Mouse (Mus musculus) embryonic facial prominence, embryonic 13.5 days (tissue): ENCODE results near the gene Stxbp6. TPM values are rescaled to one million over a fixed set of nuclear protein-coding genes. Genes with fewer than 3 reads are reported as not detected.

Experiments used
- ATAC-seq: fragments of 200-750 bp; cut with Nextera tagmentation; 2 replicates; pipeline ENCODE4 v1.8.0; 2017; ENCODE audit warnings: low read depth; ENCODE audit not compliant: insufficient number of reproducible peaks, insufficient read depth, low FRiP score, low TSS enrichment
- H3K27ac ChIP-seq: fragments of 300-500 bp; sonication (generic); 2 replicates; pipeline ENCODE4 v1.5.1; 2015; ENCODE audit warnings: moderate library complexity, mild to moderate bottlenecking, inconsistent platforms
- H3K27me3 ChIP-seq: fragments of 300-500 bp; sonication (generic); 2 replicates; pipeline ENCODE4 v1.6.1; 2015; ENCODE audit warnings: mild to moderate bottlenecking, inconsistent platforms
- H3K36me3 ChIP-seq: fragments of 300-500 bp; sonication (generic); 2 replicates; pipeline ENCODE4 v1.6.1; 2015; ENCODE audit warnings: mild to moderate bottlenecking, inconsistent platforms
- H3K4me1 ChIP-seq: fragments of 300-500 bp; sonication (generic); 2 replicates; pipeline ENCODE4 v1.6.1; 2015; ENCODE audit warnings: inconsistent platforms
- H3K4me2 ChIP-seq: fragments of 300-500 bp; sonication (generic); 2 replicates; pipeline ENCODE4 v1.6.1; 2015; ENCODE audit warnings: moderate library complexity, mild to moderate bottlenecking, inconsistent platforms
- H3K4me3 ChIP-seq: fragments of 300-500 bp; sonication (generic); 2 replicates; pipeline ENCODE4 v1.5.1; 2015; ENCODE audit warnings: mild to moderate bottlenecking, inconsistent platforms
- H3K9ac ChIP-seq: fragments of 300-500 bp; sonication (generic); 2 replicates; pipeline ENCODE4 v1.6.1; 2015; ENCODE audit warnings: mild to moderate bottlenecking, inconsistent platforms
- H3K9me3 ChIP-seq: fragments of 300-500 bp; sonication (generic); 2 replicates; pipeline ENCODE4 v1.6.1; 2016; ENCODE audit warnings: inconsistent platforms
- WGBS: fragments of 180-500 bp; shearing (Covaris S2); methylation state at CpG from one replicate; pipeline ENCODE4 v1.1.7; 2015; ENCODE audit warnings: mixed read lengths; 5-methylcytosine and 5-hydroxymethylcytosine counted together
- polyA plus RNA-seq: library from polyadenylated mRNA; unstranded; fragments of >200 nt; fragmentation: Nextera tagmentation; extraction: Ambion mirVana; gene quantifications from 2 replicates; pipeline ENCODE4 v1.2.1, GENCODE M21; 2015

Stxbp6 gene
- polyA plus RNA-seq, 1 experiment from 2014 or later: 10.2 TPM

DNA sequence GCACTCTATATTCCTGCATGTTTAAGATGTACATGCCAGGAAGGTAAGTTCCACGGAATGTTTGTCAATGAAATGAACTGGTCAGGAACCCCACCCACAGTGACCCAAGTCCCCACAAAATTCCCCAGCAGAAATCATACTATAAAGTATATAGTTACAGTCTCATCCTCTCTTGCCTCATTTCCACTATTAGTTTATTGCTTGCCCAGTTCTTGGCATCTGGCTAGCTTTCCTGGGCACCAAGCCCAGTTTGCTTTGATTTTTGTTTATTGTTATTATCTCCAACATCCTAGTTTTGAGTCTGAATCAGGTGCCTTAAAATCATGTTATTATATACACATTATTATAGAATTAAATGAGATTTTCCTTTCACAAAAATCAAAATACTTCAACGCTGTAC lies 168.5 kb downstream of the Stxbp6 start:
- Histone ChIP-seq H3K4me3 (no peak overlapping the region), H3K27me3 (no peaks in the 10 kb centered on the region), H3K9ac (no peak overlapping the region), H3K9me3 (no peaks in the 10 kb centered on the region), H3K36me3 (no peaks in the 10 kb centered on the region), H3K27ac (no peak overlapping the region), H3K4me2 (no peak overlapping the region), H3K4me1 (peaks cover 3% of the 10 kb centered on the region; the same call in 1 of the 2 replicates)
- 78% methylated on average over 2 of the region's 2 CpGs for whole genome bisulfite sequencing
- ATAC-seq: no peak

DNA sequence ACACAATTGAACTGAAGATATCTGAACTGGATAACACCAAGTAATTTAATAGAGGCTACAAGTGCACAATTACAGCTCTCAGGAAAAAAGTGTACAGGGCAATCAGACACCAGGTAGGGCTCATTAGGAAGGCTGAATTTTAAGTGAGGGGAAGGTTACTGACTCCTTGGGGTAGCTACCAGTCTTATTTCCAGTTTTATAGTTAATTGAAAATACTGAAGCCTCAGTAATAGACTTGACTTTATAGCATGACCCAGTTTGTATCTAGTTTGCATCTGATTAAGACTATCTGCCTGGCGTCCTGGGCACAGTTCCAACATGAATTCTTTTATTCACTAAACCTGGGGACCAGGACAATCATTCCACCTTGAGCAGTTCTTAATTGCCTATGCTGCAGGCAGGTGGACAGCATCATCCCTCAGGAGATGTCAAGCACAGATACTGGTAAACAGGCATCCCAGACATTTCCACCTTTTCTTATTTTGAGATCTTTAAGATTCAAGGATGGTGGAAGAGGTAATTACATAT lies 171.2 kb downstream of the Stxbp6 start:
- ATAC-seq: no peak
- no peaks in the 10 kb centered on the region for H3K36me3 ChIP-seq
- H3K27ac ChIP-seq: no peak overlapping the region
- H3K4me1 ChIP-seq: peaks cover 3% of the 10 kb centered on the region; the same call in 1 of the 2 replicates
- H3K4me2 ChIP-seq: no peak overlapping the region
- H3K9ac ChIP-seq: no peak overlapping the region
- no peak overlapping the region for H3K4me3 ChIP-seq
- no peaks in the 10 kb centered on the region for H3K27me3 ChIP-seq
- H3K9me3 ChIP-seq: no peaks in the 10 kb centered on the region
- 65% methylated on average over 1 of the region's 1 CpGs for WGBS

DNA sequence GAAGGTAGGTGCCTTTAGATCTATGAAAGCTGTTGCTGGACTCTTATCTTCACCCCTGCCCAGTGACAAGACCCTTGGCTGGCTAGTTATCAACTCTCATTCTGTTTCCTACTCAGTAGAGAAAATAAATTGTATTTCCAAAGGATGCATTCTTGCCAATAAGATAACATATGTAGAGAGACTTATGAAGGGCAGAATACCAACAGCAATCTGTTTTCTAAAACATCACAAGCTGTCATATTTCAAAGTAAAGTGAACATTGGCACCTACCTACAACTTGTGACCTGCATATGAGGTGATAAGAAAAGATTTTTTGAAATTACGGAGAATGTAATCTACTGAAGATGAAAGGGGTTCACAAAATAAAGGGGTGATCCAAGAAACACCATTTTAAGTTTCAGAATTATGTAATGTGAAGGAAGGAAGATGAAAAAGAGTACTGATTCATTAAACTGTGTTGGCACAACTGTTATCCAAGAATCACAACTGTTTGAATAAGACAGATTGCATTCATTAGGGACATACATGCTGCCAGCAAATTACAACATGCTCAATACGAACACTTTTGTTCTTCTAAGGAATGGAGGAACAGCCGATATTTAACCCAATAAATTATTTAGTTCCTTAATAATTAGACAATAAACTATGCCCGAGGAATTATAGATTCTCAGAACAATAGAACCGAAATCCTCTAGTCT lies 175.2 kb downstream of the Stxbp6 start:
- Histone ChIP-seq H3K27me3 (no peaks in the 10 kb centered on the region), H3K36me3 (no peaks in the 10 kb centered on the region), H3K4me2 (no peak overlapping the region), H3K27ac (no peak overlapping the region), H3K4me3 (no peak overlapping the region), H3K9me3 (no peaks in the 10 kb centered on the region), H3K9ac (no peak overlapping the region), H3K4me1 (no peaks in the 10 kb centered on the region)
- ATAC-seq: no peak
- 84% methylated on average over 5 of the region's 5 CpGs for WGBS

DNA sequence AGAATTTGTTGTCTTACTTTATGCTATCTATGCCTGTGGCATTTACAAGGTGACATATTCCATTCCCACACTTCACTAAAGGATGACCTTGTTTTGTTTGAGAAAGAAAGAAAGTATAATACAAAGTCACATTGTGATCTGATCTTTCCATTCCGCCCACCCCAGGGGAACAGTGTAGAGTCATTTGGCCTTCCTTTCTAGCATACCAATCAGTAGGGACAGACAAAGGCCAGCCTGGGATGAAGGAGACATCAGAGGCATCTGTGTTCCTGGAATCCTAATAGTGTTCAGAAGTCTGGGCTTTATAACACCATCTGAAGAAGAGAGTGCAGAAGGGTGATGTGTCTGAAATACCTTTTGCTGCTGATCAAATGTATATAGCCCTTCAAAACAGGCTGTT lies 178.0 kb downstream of the Stxbp6 start:
- H3K9ac ChIP-seq: no peak overlapping the region
- H3K4me1 ChIP-seq: no peaks in the 10 kb centered on the region
- H3K9me3 ChIP-seq: no peaks in the 10 kb centered on the region
- no peak for ATAC-seq
- WGBS: 65% methylated on average over 1 of the region's 1 CpGs
- H3K4me2 ChIP-seq: no peak overlapping the region
- no peak overlapping the region for H3K4me3 ChIP-seq
- H3K27ac ChIP-seq: no peak overlapping the region
- no peaks in the 10 kb centered on the region for H3K36me3 ChIP-seq
- no peaks in the 10 kb centered on the region for H3K27me3 ChIP-seq

GRCm38 (mm10) chr12:44889677-44890393 lies 184.7 kb downstream of the Stxbp6 start:
- no peaks in the 10 kb centered on the region for H3K4me1 ChIP-seq
- no peaks in the 10 kb centered on the region for H3K9me3 ChIP-seq
- H3K36me3 ChIP-seq: no peaks in the 10 kb centered on the region
- ATAC-seq: no peak
- H3K4me3 ChIP-seq: no peak overlapping the region
- no peak overlapping the region for H3K4me2 ChIP-seq
- no peak overlapping the region for H3K27ac ChIP-seq
- no peaks in the 10 kb centered on the region for H3K27me3 ChIP-seq
- 82% methylated on average over 6 of the region's 6 CpGs for WGBS
- H3K9ac ChIP-seq: no peak overlapping the region

GRCm38 (mm10) chr12:44886826-44887225 lies 187.7 kb downstream of the Stxbp6 start:
- no peak overlapping the region for H3K4me2 ChIP-seq
- no peak overlapping the region for H3K4me3 ChIP-seq
- H3K9me3 ChIP-seq: no peaks in the 10 kb centered on the region
- no peak overlapping the region for H3K27ac ChIP-seq
- WGBS: 47% methylated on average over 3 of the region's 3 CpGs
- ATAC-seq: no peak
- no peaks in the 10 kb centered on the region for H3K27me3 ChIP-seq
- no peaks in the 10 kb centered on the region for H3K36me3 ChIP-seq
- H3K9ac ChIP-seq: no peak overlapping the region
- no peaks in the 10 kb centered on the region for H3K4me1 ChIP-seq

- ATAC-seq: no peak
- Histone ChIP-seq H3K4me1 (no peaks in the 10 kb centered on the region), H3K27me3 (no peaks in the 10 kb centered on the region), H3K4me2 (no peak overlapping the region), H3K27ac (no peak overlapping the region), H3K4me3 (no peak overlapping the region), H3K9me3 (no peaks in the 10 kb centered on the region), H3K9ac (no peak overlapping the region), H3K36me3 (no peaks in the 10 kb centered on the region)
- WGBS: 55% methylated on average over 2 of the region's 2 CpGs
Measured at GRCm38 (mm10) chr12:44872697-44873096, 201.8 kb downstream of the Stxbp6 start.

DNA sequence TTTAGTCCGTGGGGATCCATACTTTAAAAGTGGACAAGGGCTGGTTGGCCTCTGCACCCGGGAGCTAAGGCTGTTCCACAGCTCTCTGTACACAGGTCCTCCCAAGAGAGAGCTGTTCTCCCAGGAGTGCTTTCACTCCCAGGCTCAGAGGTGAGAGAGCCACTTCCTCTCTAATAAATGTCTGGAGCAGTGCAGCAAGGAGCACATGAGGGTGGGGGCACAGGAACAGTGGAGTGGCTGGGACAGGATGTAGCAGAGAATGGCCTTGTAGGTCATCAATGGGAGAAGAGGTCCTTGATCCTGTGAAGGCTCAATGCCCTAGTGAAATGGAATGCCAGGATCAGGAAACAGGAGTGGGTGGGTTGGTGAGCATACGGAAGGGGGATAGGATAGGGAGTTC lies 209.1 kb downstream of the Stxbp6 start:
- Histone ChIP-seq H3K36me3 (no peaks in the 10 kb centered on the region), H3K9ac (no peak overlapping the region), H3K4me1 (no peaks in the 10 kb centered on the region), H3K27me3 (no peaks in the 10 kb centered on the region), H3K27ac (no peak overlapping the region), H3K9me3 (no peaks in the 10 kb centered on the region), H3K4me2 (no peak overlapping the region), H3K4me3 (no peak overlapping the region)
- ATAC-seq: no peak
- 80% methylated on average over 3 of the region's 3 CpGs for WGBS

GRCm38 (mm10) chr12:44859454-44859853 lies 215.1 kb downstream of the Stxbp6 start:
- ATAC-seq: peak; percentile 32; the same call in 1 of the 2 replicates
- Histone ChIP-seq H3K9me3 (no peaks in the 10 kb centered on the region), H3K9ac (no peak overlapping the region), H3K4me3 (no peak overlapping the region), H3K27me3 (no peaks in the 10 kb centered on the region), H3K36me3 (no peaks in the 10 kb centered on the region), H3K4me1 (no peaks in the 10 kb centered on the region; the same call in 1 of the 2 replicates), H3K27ac (no peak overlapping the region), H3K4me2 (no peak overlapping the region)
- WGBS: 72% methylated on average over 5 of the region's 5 CpGs

GRCm38 (mm10) chr12:44858110-44858885 lies 216.2 kb downstream of the Stxbp6 start:
- no peak overlapping the region for H3K27ac ChIP-seq
- 39% methylated on average over 4 of the region's 4 CpGs for WGBS
- H3K36me3 ChIP-seq: no peaks in the 10 kb centered on the region
- H3K27me3 ChIP-seq: no peaks in the 10 kb centered on the region
- no peak overlapping the region for H3K9ac ChIP-seq
- no peak overlapping the region for H3K4me2 ChIP-seq
- H3K9me3 ChIP-seq: no peaks in the 10 kb centered on the region
- H3K4me3 ChIP-seq: no peak overlapping the region
- no peak for ATAC-seq
- H3K4me1 ChIP-seq: no peaks in the 10 kb centered on the region; the same call in 1 of the 2 replicates

DNA sequence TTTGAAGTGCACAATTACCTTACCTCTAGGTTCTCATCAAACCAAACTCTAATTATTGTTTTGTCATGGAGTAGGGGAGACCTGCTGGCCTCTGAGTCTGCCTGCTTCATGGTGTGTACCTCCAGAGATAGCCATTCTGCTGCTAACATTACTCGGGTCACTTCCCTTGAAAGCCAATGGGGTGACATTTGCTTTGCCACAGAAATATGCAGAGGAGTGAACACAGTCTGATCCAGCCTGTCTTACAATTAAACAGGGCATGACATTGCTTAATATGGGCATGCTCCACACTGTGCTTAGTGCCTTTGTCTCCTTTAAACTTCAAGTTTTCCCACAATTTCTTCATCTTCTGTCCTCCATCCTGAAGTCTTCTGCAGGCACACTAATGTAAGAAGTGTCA lies 222.5 kb downstream of the Stxbp6 start:
- Histone ChIP-seq H3K9me3 (no peaks in the 10 kb centered on the region), H3K4me1 (no peaks in the 10 kb centered on the region), H3K4me2 (no peak overlapping the region), H3K36me3 (no peaks in the 10 kb centered on the region), H3K27me3 (no peaks in the 10 kb centered on the region), H3K9ac (no peak overlapping the region), H3K4me3 (no peak overlapping the region), H3K27ac (no peak overlapping the region)
- no peak for ATAC-seq
- WGBS: 76% methylated on average over 1 of the region's 1 CpGs
